Mouse (Mus musculus) C2C12 (cell line): ENCODE data around the gene Slc47a2. TPM values are rescaled to one million over a fixed set of nuclear protein-coding genes. Genes with fewer than 3 reads are reported as not detected.
"Not testable (repeated sequence)": the region's sequence is repeated elsewhere in the genome, so short reads cannot be mapped to it uniquely, and the experiment has no call there.

Experiments used
- H3K27me3 ChIP-seq: one replicate; pipeline ENCODE4 v1.6.1; 2011; ENCODE audit not compliant: control insufficient read depth, insufficient read depth, insufficient read length
- H3K36me3 ChIP-seq: one replicate; pipeline ENCODE4 v1.6.1; 2011; ENCODE audit not compliant: control insufficient read depth, insufficient read depth
- H3K4me3 ChIP-seq: one replicate; pipeline ENCODE4 v1.5.1; 2011; ENCODE audit warnings: mild to moderate bottlenecking, control low read depth; ENCODE audit not compliant: poor library complexity, insufficient read depth, severe bottlenecking
- H3K79me2 ChIP-seq: one replicate; pipeline ENCODE4 v1.6.1; 2011; ENCODE audit not compliant: control insufficient read depth, insufficient read depth
- H3K79me3 ChIP-seq: one replicate; pipeline ENCODE4 v1.6.1; 2011; ENCODE audit warnings: low read depth, control low read depth
- H3ac ChIP-seq: one replicate; pipeline ENCODE3; 2011; ENCODE audit warnings: low read depth; ENCODE audit not compliant: control insufficient read depth, insufficient read length
- CEBPB ChIP-seq: IDR thresholded peaks from one replicate; pipeline ENCODE4 v1.6.1; 2011; ENCODE audit warnings: low read depth, mild to moderate bottlenecking, control low read depth, moderate library complexity
- CTCF ChIP-seq: IDR thresholded peaks from one replicate; pipeline ENCODE4 v1.5.1; 2011; ENCODE audit not compliant: control insufficient read depth, insufficient read depth, insufficient read length
- FOSL1 ChIP-seq: IDR thresholded peaks from one replicate; pipeline ENCODE4 v1.8.0; 2011; ENCODE audit warnings: mild to moderate bottlenecking, low read length; ENCODE audit not compliant: poor library complexity, insufficient read depth, severe bottlenecking
- MAX ChIP-seq: IDR thresholded peaks from one replicate; pipeline ENCODE4 v1.6.1; 2011; ENCODE audit warnings: mild to moderate bottlenecking, control low read depth
- MYOD1 ChIP-seq: IDR thresholded peaks from one replicate; pipeline ENCODE4 v1.6.1; 2011; ENCODE audit warnings: low read depth; ENCODE audit not compliant: control insufficient read depth, insufficient read length
- MYOG ChIP-seq: IDR thresholded peaks from one replicate; pipeline ENCODE4 v1.6.1; 2011; ENCODE audit not compliant: control insufficient read depth, insufficient read length; ENCODE audit errors: extremely low read depth
- USF1 ChIP-seq: IDR thresholded peaks from one replicate; pipeline ENCODE4 v1.6.1; 2011; ENCODE audit warnings: low read depth, mild to moderate bottlenecking, control low read depth, moderate library complexity
- polyA plus RNA-seq: library from polyadenylated mRNA; unstranded; fragments of >200 nt; fragmentation: generic; extraction: Trizol; gene quantifications from one replicate; pipeline ENCODE4 v1.2.1, GENCODE M21; 2012; ENCODE audit warnings: missing spikeins

Gene Slc47a2
- polyA plus RNA-seq, 1 experiment, result not detected

DNA sequence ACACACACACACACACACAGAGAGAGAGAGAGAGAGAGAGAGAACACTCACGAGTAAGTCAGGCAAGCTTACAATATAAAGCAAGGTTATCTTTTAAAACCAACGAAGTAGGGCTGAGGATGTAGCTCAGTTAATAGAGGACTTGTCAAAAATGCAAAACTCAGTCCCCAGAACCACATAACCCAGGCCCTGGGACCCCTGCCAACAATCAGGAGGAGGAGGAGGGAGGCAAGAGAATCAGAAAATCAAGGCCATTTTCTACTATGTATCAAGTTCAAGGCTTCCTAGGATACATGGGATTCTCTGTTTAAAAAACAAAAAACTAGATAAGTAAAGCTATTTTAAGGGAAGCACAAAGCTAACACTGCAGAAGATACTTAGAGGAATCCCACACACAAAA is 25.8 kb downstream of the Slc47a2 start:
- H3K4me3 ChIP-seq, result no peak overlapping the region
- H3K27me3 ChIP-seq, result no peaks in the 10 kb centered on the region
- no peaks in the 10 kb centered on the region for H3K36me3 ChIP-seq
- no peaks in the 10 kb centered on the region for H3K79me3 ChIP-seq
- TF ChIP-seq MYOD1, result no peak
- TF ChIP-seq MYOG, result no peak
- no peak for TF ChIP-seq FOSL1
- TF ChIP-seq USF1, result no peak
- TF ChIP-seq CTCF, result no peak
- TF ChIP-seq MAX, result no peak
- no peak for TF ChIP-seq CEBPB
- no peak overlapping the region for H3ac ChIP-seq
- H3K79me2 ChIP-seq, result no peaks in the 10 kb centered on the region

DNA sequence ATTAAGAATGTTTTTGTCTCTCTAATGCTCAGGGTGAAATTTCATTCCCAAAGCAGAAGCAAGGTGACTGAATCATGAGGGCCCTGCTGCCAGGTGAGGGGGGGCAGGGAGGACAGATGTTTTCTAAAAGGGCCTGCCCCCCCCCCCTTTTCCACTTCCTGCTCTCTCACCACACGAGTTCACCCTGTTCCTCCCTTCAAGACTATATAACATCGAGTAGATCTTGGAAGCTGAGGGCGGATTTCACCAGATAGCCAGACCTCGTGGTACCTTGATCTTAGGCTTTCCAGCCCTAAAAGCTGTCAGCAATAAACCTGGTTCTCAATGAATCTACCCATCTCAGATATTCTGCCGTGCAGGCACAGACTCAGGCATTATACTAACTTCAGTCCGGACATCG is 32.3 kb downstream of the Slc47a2 start:
- Histone ChIP-seq H3K27me3 (no peaks in the 10 kb centered on the region), H3K79me2 (no peaks in the 10 kb centered on the region), H3K36me3 (no peaks in the 10 kb centered on the region), H3K4me3 (no peak overlapping the region), H3K79me3 (no peaks in the 10 kb centered on the region), H3ac (no peak overlapping the region)
- TF ChIP-seq MYOG (no peak), USF1 (no peak), CTCF (no peak), FOSL1 (no peak), CEBPB (no peak)

DNA sequence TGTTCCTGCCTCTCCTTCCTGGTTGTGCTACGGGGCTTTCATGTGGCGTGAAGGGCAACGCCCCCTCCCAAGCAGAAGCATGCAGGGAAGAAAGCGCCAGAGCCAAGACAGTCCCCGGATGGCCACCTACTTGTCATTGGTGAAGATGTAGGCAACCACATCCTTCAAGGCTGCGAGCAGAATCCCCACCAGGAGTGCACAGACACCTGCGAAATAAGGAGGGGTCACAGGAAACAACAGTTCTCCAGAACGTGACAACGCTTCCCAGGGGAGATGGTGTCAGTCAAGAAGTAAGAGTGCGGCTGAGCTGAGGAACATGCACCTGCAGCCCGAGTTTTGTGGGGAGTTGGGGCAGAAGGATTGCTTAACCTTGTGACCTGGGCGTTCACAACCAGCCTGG is 32.8 kb downstream of the Slc47a2 start:
- TF ChIP-seq MAX (no peak), FOSL1 (no peak), CEBPB (no peak), USF1 (no peak), MYOG (no peak), CTCF (no peak), MYOD1 (no peak)
- H3K4me3 ChIP-seq, result no peak overlapping the region
- no peaks in the 10 kb centered on the region for H3K79me2 ChIP-seq
- H3K27me3 ChIP-seq, result no peaks in the 10 kb centered on the region
- H3ac ChIP-seq, result no peak overlapping the region
- no peaks in the 10 kb centered on the region for H3K79me3 ChIP-seq
- no peaks in the 10 kb centered on the region for H3K36me3 ChIP-seq

DNA sequence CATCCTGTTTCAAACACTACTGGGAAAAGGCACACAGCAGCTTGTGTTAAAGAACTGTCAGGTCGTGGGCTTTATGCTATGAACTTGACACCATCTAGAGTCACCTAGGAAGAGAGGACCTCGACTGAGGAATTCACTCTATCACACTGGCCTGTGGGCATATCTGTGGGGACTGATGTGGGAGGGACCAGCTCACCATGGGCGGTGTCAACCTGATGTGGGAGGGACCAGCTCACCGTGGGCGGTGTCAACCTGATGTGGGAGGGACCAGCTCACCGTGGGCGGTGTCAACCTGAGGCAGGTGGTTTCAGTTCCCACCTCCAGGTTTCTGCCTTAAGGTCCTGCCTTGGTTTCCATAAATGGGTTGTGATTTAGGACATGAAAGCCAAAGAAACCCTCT is 34.9 kb downstream of the Slc47a2 start:
- no peaks in the 10 kb centered on the region for H3K79me2 ChIP-seq
- no peak for TF ChIP-seq MYOG
- TF ChIP-seq CTCF, result no peak
- TF ChIP-seq FOSL1, result no peak
- no peak for TF ChIP-seq USF1
- no peak for TF ChIP-seq MYOD1
- no peak for TF ChIP-seq CEBPB
- no peak for TF ChIP-seq MAX
- H3K27me3 ChIP-seq, result no peaks in the 10 kb centered on the region

DNA sequence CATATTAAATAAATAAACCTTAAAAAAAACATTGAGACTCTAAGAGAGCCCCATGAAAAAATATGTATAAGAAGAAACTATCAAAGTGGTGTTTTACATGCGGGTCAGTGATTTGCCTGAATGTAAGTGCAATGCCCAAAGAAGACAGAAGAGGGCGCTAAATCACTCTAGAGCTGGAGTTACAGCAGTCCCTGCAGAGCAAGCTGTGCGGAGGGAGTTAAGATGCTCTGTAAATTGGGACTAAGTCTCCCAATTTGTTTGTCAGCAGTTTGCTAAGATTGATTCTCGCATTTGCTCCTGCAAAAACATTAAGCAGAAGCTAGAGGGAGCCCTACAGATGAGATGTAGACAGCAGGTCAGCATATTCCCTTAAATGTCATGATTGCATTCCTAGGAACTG is 37.3 kb downstream of the Slc47a2 start:
- TF ChIP-seq MYOD1, result no peak
- Histone ChIP-seq H3ac (no peak overlapping the region), H3K79me2 (no peaks in the 10 kb centered on the region), H3K27me3 (no peaks in the 10 kb centered on the region), H3K79me3 (no peaks in the 10 kb centered on the region), H3K4me3 (no peak overlapping the region), H3K36me3 (no peaks in the 10 kb centered on the region)

More for the DNA sequence above, 34.9 kb downstream of the Slc47a2 start:
- H3K4me3 ChIP-seq, result no peak overlapping the region
- no peaks in the 10 kb centered on the region for H3K79me3 ChIP-seq
- H3K36me3 ChIP-seq, result no peaks in the 10 kb centered on the region
- H3ac ChIP-seq, result no peak overlapping the region

DNA sequence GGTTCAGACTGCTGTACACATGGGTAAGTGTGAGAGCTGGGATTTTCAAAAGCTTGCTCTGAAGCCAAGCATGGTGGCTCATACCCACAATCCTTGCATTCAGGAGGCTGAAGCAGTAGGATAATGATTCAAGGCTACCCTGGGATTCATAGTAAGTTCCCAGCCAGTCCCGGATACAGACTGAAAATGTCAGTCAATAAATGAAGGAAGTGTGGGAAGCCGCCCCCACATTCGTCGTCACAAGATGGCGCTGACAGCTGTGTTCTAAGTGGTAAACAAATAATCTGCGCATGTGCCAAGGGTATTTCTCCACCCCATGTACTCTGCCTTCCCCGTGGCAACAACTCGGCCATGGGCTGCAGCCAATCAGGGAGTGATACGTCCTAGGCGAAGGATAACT is 38.1 kb downstream of the Slc47a2 start:
- not testable (repeated sequence) for H3K79me3 ChIP-seq, H3K79me2 ChIP-seq, H3K27me3 ChIP-seq, H3ac ChIP-seq, H3K36me3 ChIP-seq, H3K4me3 ChIP-seq
